Mouse (Mus musculus) T-helper 1 cell (primary cell): ENCODE measurements at regions not wholly inside any gene's neighbourhood (a gene's known extent, or its start where the extent isn't known, plus 50 kb on each side); places are given as distances from the start of the nearest gene placed in this dataset.

ENCODE experiments used
- in situ Hi-C: fragments of 300-600 bp; cut with MboI, MseI; formaldehyde crosslinking; loops from one replicate; pipeline ENCODE4 v1.15.1; 2025; ENCODE audit warnings: high pct_unique_total_duplicates

DNA sequence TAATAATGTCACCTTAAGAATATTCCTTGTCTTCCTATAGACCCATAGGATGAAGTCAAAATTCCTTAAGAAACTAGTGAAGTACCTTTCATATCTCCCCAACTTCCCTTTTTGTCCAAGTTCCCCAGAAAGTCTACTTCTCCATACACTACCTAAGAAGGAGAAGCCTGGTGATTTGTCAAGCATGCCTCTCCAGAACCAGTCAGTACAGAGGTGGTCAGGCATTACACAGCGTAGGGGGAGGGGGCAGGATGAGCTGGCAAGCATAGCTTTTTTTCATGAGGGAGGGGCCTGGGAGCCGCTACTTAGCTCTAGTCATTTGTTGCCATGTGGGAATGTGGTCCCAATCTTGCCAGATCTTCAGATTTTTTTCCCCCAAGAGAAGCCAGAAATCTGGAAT is 54.0 kb upstream of the Satb2 start:
- in situ Hi-C loops = no loop called here

DNA sequence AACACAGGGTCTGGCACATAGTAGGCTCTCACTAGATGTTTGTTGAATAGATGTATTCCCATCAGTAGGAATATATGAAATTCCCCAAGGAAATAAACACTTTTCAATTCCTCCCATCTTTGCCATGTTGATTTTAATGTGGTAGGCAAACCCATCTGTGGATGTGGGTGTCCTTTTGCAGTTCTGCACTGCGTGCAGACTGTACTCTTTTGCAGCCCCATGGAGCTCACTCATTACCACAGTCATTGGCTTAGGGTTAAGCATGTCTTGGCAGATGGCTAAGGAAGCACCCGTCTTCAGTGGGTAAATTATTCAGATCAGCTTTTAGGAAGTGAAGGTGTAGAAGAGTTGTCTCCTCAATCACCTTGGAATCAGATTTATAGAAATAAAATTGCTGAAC is 54.8 kb upstream of the Satb2 start:
- in situ Hi-C loops = no loop called here

DNA sequence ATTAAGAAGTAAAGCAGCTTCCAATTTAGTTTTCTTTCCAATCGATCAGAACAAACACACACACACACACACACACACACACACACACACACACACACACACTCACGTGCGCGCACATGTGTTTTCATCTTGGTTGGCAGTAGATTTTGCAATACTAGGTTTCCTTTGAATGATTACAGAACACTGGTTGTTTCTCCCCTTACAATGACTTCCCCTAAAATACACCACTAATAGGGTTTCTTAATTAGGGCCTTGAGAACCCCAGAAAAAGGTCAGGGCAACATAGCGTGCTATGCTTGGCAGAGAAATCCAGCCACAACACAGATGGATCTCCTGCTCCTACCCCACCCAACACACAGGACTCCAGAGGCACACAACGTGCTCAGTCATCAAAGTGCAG is 56.0 kb upstream of the Satb2 start:
- in situ Hi-C loops = no loop called here

DNA sequence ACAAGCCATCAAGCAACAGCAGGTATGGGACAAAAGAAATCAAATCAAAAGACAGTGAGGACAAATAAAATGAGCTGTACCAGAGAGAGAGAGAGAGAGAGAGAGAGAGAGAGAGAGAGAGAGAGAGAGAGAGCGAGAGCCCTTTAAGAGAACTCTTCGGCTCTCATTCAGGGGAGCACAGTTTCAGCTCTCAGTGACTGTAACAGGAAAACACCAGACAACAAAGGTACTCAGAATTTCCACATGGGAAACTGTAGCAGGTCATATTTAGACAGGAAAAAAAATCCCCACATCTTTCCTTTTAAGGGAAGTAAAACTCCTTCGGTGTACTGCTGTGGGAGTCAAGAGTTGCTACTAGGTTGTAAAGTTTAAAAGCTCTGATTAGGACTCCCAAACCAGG is 57.9 kb upstream of the Satb2 start:
- in situ Hi-C loops = no loop called here

DNA sequence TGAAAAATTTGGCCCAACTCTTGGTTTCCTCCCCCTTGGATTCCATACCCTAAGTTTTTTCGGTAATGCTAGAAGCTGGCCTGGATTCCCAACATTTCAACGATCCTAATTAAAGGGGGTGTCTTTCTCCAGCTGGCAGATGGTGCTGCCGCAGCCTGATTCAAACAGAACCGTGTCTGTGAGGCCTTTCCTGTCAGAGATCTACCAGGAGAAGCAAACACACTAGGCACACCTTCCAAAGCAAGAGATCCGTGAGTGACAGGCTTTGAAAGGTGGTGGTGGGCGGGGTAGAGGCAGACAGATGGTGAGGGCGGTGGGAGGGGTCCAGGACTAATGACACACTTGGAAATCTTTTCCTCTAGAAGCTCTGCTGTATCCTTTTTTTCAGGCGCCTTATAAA is 61.8 kb upstream of the Satb2 start:
- in situ Hi-C loops = no loop called here

DNA sequence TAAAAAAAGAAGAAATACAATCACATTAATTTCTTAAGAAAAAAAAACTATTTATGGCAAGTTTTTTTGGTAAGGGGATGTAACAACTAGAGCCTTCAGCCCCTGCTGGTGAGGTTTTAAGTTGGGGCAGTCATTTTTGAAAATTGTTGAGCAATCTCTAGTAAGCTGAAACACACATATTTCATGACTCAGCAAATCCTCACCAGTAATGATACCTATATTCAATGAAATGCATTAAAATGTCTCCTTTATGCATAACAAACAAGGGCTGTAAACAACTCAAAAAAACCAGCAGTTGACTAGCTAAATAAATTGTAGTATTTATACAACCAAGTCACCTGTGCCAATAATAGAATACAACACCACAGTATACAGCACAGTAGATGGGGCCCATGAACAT is 63.1 kb upstream of the Satb2 start:
- in situ Hi-C loops = no loop called here

DNA sequence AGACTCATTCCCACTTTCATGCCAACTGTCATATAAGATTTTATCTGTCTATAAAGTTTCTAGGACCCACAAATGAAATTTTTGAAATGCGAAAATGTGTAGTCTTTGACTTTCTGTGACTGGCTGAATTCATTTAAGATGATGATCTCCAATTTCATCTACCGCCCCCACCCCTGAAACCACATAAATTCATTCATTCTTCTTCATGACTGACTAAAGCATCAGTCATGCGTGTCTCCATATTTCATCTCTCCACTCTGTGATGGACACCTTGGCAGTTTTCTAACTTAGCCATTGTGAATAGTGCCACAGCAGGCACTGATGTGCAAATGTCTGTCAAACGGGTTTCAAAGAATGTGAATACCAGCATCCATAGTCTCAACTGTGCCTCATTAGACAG is 75.4 kb upstream of the Satb2 start:
- in situ Hi-C loops = no loop called here

DNA sequence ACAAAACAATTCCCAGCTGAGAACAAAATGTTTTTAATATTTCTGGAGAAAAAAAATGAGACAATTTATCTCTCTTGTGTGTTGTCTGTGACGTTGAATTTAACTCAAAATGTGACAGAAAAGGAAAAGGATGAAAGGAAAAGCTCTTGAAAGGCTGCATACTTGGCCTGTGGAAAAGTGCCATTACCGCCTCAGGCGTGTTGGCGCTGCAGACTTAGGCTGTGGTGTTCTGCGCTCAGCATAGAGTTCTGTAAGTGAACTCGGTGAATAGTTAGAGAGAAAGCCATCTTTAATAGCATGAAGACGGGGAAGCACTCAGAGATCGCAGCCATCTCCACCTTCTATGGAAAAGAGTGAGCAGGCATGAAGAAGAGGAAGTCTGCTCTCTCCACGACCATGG is 77.5 kb upstream of the Satb2 start:
- in situ Hi-C loops = no loop called here

DNA sequence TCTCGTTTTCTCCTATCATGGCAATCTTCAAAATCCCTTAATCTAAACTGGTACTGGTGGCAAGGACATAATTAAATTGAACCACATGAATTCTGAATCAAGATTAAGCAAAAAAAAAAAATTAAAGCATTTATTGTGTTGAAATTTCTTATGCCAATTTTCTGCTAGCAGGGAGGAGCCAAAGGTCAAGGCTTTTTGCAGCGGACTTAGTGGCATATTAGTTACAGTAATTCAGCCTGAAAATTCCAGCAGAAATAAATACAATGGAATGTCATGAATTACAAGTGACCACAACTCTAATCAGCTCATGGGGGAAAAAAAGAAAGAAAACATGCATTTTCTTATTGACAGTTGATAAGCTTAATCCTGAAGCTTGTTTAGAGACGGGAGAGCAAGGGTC is 80.8 kb upstream of the Satb2 start:
- in situ Hi-C loops = no loop called here

DNA sequence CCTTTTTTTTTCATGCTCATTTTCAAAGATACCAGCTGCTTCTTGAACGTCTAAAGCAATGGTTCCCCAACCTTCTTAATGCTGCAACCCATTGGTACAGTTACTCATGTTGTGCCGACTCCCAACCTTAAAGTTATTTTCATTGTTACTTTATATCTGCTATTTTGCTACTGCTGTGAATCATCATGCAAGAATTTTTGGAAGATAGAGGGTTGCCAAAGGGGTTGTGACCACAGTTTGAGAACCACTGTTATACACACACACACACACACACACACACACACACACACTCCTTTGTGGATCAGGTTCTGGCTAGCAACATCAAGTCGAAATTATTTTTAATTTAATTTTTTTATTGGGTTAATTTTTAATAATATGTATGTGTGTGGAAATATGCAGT is 96.8 kb upstream of the Satb2 start:
- in situ Hi-C loops = no loop called here

DNA sequence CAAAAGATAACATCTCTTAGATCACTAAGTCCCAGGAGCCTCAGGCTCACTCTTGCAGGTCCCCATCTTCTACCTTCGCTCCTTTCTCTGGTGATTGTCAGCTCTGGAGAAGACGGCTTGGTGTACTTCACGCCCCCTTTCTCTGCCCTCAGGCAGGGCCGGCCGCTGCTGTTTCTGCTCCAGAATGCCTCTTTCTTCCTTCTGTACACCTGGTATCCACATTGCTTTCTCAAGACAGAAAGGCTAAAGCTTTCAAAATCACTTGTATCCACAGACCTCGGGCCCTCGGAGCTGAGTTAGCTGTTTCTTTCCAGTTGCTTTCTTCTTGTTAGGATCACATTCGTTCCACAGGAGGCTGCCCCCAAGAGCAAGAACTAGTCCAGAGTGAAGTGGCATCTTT is 98.2 kb upstream of the Satb2 start:
- in situ Hi-C loops = no loop called here

DNA sequence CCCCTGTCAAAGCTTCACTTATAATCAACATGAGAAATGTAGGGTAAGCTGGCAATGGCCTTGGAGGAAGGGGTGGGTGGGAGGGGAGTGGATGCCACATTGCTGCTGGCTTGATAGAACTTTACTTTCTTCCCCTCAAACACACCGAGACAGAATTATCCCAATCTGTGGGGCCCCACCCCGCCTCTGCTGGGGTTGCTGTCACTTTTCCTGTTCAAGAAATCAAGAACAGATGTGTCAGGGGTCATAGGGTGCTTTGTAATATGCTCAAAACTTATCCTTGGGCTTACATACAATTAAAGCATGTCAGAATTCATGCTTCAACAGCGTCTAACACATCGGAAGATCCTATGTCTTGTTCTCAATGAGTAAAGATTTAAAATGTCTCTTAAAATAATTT is 101.9 kb upstream of the Satb2 start:
- in situ Hi-C loops = no loop called here

DNA sequence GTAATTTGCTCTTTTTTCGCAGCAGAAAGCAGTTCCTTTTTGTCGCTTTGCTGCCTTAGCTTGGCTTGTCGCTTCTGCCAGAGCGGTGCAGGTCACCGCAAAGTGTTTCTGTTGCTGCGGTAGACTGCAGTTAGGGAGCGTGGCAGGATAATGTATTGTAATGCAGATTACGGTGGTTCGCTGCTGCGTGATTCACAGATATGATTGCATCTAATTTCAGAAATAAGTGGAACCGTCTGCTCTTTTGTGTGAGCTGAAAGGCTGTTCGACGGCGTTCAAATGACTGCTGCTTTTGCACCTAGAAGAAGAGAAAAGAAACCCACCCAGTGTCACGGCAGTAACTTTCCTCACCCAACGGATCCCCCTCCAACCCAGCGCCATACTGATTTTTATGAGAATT is 104.7 kb upstream of the Satb2 start:
- in situ Hi-C loops = no loop called here

DNA sequence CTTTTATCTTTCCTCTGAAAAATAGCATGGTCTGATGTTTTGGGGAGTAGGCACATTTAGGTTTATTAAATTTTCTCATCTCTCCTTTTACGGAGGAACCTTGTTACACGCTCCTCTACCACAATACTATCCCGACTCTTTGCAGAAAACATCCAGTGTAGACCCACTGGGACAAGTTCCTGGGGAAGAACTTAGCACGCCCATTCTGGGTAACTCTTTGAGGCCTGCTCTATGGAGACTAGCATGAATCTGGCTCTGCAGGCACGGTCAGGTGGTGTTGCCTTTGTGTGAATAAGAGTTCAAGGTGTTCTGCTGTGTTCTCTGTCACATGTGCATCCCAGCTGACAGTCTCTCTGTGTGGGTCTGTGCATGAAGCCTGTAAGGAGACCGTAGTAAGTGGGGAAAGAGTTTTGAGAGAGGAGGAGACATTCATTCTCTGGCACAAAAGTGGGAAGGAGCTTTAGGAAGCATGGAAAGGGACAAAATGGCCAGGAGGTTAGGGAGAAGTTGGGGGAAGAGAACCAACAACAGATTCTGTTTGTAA is 105.2 kb upstream of the Satb2 start:
- in situ Hi-C loops = no loop called here

DNA sequence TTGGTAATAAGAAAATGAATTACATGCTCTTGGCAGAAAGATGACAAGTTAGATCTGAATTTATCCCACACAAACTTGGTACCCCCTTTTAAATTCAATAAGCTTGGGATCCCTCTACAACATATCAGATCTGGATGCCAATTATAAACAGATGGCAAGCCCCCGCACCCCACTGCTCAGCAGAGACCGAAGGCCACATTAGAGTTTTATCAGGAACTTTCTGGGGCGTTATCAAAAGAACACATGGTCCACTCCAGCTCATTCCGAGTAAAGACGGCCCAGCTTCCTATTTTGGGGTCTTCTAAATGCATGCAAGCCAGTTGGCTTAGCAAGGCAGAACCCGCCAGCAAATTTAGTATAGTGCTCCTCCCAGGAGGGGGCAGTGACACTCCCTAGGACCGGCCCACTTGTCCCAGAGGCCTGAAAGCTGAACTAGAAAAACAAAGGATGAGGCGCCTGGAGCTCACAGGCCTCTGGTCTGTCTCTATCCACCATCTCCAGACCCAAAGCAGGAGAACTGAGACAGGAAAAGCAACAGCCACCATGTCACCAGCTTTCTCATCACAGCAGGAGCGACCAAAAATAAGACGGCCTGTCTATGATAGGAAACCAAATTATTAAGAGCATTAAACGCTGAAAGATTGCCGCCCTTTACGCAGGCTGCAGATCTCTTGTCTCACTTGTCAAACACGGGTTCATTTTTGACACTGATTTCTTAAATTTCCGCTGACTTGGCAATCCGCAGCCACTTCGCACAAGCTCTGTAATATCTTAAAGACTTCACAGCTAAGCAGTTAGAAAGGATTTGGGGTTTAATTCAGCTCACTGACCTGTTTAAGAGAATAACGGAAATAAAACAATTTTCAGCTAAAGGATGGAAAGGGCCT is 117.2 kb upstream of the Satb2 start:
- in situ Hi-C loops = no loop called here

DNA sequence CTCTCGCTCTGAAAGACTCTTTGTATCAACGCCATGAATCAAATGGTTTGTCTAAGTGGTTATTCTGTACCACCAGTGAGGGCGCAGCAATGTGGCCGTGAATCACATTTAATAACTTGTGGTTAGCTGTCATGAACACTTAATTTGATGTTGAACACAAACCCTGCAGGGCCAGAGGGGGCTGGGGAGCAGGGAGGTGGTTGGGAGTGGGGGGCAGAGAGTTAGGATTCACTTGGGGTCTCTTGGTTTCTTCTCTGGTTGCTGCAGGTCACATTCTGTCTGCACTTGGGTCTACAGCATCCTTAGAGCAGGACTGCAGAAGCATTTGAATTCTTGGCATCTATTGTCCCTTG is 117.8 kb upstream of the Satb2 start:
- in situ Hi-C loops = no loop called here

DNA sequence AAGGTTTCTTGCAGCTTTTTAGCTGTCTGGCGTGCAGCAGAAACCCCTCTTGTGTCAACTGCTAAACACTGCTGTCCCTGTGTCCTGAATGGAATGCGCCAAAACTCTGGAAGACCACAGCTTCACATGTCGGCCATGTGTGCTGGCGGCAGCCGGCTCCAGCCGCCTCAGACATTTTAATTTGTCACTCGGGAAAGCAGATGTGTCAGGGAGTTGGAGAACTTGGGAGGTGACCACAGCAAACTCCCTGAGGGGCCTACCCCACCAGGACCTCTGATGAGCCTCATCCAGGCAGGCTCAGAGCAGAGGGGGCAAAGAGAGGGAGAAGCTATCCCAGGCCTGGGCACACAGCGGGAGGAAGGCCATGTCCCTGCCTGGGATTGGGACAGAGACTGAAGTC is 118.3 kb upstream of the Satb2 start:
- in situ Hi-C loops = no loop called here

DNA sequence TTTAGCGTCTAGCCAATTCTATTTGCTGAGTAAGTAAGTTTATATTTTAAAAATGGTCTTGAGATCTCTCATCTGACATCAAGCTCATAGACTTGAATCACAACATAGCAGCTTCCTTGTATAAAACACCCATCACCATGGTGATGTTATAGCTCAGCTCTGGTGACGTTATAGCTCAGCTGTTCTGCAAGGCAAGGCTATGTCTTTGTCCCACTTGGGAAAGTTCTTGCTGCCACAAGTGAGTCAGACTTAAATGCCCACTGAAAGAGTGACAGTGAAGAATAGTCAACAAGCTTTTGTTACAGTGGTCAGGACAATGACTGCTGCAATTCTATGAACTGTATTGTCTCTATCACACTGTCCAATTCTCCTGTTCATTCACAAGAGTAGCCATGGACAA is 122.2 kb upstream of the Satb2 start:
- in situ Hi-C loops = no loop called here

DNA sequence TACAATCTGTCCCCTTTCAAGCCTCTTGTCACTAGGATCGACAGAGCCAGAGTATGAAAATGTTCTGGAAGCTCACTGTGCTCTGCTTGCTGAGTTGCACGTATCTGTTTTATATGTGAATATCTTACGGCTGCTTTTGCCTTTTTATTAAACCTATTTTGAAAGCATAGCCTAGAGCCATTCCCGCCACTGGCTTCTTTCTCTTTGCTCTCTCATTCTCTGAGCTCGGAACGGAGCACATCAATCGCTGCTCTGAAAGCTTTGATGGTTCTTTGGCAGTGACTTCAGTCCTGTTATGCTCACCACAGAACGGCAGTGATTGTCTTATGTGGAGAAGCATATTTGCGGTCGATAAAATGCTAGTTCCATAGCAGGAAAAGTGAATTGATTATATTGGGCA is 128.9 kb upstream of the Satb2 start:
- in situ Hi-C loops = no loop called here

DNA sequence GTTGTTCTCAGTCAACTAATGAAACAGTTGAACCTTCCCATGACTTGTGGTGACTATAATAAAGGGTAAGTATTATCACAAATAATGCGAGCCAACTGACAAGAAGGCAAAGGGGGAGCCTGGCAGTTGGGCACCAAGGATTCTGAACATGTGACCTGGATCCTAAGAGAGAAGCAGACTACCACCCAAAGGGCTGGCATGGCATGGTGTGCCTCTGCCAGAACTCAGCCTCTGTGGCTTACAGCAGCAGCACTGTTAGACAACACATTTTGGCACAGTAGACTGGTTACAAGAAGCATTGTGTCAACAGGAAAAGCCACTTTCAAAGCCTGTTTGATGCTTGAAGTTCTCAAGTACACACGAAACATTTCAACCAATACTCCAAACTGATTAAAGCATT is 142.2 kb upstream of the Satb2 start:
- in situ Hi-C loops = no loop called here

DNA sequence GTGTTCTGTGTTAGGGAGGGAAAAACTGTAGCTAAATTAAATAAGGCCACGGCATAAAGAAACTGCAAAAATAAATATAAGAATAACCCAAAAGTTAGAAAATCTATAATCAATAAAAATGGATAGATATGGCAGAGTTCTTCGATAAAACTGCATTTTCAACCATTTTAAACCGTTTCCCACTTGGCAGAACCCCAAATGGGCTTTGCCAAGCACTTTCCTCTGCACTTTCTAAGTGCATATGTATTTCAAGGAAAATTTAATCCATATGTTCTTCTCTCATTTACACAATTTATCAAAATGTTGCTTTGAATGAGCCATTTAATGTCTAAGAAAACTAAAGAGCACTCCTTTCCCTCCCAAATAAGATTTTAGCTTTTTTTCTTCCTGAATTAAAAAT is 165.7 kb upstream of the Satb2 start:
- in situ Hi-C loops = no loop called here

DNA sequence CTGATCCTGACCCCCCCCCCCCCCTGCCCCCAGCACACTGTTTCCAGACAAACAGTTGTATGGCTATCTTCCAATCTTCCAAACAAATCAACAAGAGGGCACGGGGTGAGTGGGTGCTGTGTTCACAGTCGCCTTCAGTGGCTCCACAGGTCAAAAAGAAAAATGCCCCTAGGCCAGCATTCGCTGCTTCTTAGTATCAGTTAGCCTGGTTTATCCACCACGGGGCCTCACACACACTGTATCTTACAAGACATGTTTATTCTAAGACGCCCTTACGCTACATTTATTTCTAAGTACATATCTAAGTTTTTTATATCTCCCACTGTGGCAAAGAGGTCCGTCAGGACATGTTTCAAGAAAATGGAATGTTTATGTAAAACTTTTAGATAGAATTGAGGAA is 177.4 kb upstream of the Satb2 start:
- in situ Hi-C loops = no loop called here

DNA sequence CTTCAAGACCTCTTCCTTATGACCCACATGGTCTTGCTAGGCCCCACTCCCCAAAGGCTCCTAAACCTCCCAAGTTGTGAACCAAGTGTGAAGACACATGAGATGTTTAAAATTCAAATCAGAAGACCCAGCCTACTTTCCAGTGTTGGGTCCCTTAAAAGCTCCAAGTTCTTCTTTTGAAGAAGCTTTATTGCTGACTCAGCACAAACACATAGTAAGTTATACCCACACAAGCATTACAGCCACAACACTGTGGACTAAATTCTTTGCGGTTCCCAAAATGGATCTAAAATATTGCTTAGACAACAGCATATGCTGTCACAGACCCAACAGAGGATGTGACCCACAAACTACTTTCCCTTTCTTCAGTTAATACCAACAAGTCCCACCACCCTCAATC is 186.0 kb upstream of the Satb2 start:
- in situ Hi-C loops = no loop called here
